Mouse (Mus musculus) CH12.LX (cell line): ENCODE results near the gene Prkca. TPM values are rescaled to one million over a fixed set of nuclear protein-coding genes. Genes with fewer than 3 reads are reported as not detected.

ENCODE experiments used
- DNase-seq: peaks from one replicate; pipeline ENCODE4 v3.0.0-alpha.2; 2013; ENCODE audit errors: extremely low read depth
- H3K27ac ChIP-seq: 2 replicates; pipeline ENCODE4 v1.5.1; 2012; ENCODE audit warnings: low read depth, mild to moderate bottlenecking, control low read depth, moderate library complexity; ENCODE audit not compliant: insufficient read depth
- H3K27me3 ChIP-seq: replicated peaks from 2 replicates; pipeline ENCODE3; 2012; ENCODE audit warnings: inconsistent platforms
- H3K36me3 ChIP-seq, 2 experiments: replicated peaks in 1 of 2; 2 replicates each; pipeline versions ENCODE3 to v1.6.1; 2012; ENCODE audit warnings: inconsistent platforms in 1 of 2, low read length in 1 of 2, mild to moderate bottlenecking in 1 of 2, mixed read lengths in 1 of 2, moderate library complexity in 1 of 2; ENCODE audit not compliant: control insufficient read depth in 1 of 2, insufficient read depth in 1 of 2
- H3K4me1 ChIP-seq, 2 experiments: 2 replicates each; pipeline ENCODE4 v1.6.1; 2012; ENCODE audit warnings: inconsistent platforms in 1 of 2, moderate library complexity in 1 of 2; ENCODE audit not compliant: insufficient read depth in 2 of 2, control insufficient read depth in 1 of 2
- H3K4me2 ChIP-seq: 2 replicates; pipeline ENCODE4 v1.6.1; 2012; ENCODE audit warnings: low read depth, mild to moderate bottlenecking, control low read depth; ENCODE audit not compliant: poor library complexity, insufficient read depth, severe bottlenecking
- H3K4me3 ChIP-seq, 3 experiments: fragments of 150-350 bp in 1 of 3; sonication (generic) in 1 of 3; replicated peaks in 1 of 3; 2 replicates each; pipeline versions ENCODE3 to v1.5.1; 2011 to 2012; ENCODE audit warnings: low read depth in 2 of 3, low read length in 2 of 3, mild to moderate bottlenecking in 2 of 3, moderate library complexity in 2 of 3, control low read depth in 1 of 3, improper control_type of control experiment in 1 of 3, inconsistent platforms in 1 of 3, mixed read lengths in 1 of 3; ENCODE audit not compliant: poor library complexity in 1 of 3
- H3K79me2 ChIP-seq: replicated peaks from 2 replicates; pipeline ENCODE4 v1.6.1; 2012; ENCODE audit warnings: mild to moderate bottlenecking, moderate library complexity; ENCODE audit not compliant: control insufficient read depth, poor library complexity, insufficient read depth, severe bottlenecking; ENCODE audit errors: extremely low read depth
- H3K9ac ChIP-seq: 2 replicates; pipeline ENCODE4 v1.6.1; 2012; ENCODE audit warnings: low read depth, mild to moderate bottlenecking, control low read depth, moderate library complexity; ENCODE audit not compliant: insufficient read depth
- H3K9me3 ChIP-seq: replicated peaks from 2 replicates; pipeline ENCODE3; 2012; ENCODE audit warnings: low read length, inconsistent platforms, mixed read lengths
- BHLHE40 ChIP-seq: IDR thresholded peaks from 2 replicates; pipeline ENCODE4 v1.6.1; 2011; ENCODE audit warnings: mild to moderate bottlenecking, low read depth, low read length, improper control_type of control experiment
- CHD1 ChIP-seq: IDR thresholded peaks from 2 replicates; pipeline ENCODE4 v1.6.1; 2012; ENCODE audit warnings: low read depth, low read length, improper control_type of control experiment, inconsistent platforms
- CHD2 ChIP-seq: IDR thresholded peaks from 2 replicates; pipeline ENCODE4 v1.6.1; 2011; ENCODE audit warnings: low read length, improper control_type of control experiment
- CTCF ChIP-seq, 2 experiments: IDR thresholded peaks in 1 of 2; conservative IDR thresholded peaks in 1 of 2; 2 replicates each; pipeline ENCODE4 v1.5.1; 2011 to 2012; ENCODE audit warnings: low read depth in 2 of 2, low read length in 2 of 2, improper control_type of control experiment in 1 of 2, inconsistent platforms in 1 of 2, mild to moderate bottlenecking in 1 of 2, moderate library complexity in 1 of 2
- E2F4 ChIP-seq: IDR thresholded peaks from 2 replicates; pipeline ENCODE4 v1.6.1; 2011; ENCODE audit warnings: low read depth, low read length, improper control_type of control experiment; ENCODE audit not compliant: insufficient replicate concordance
- ELF1 ChIP-seq: IDR thresholded peaks from 2 replicates; pipeline ENCODE4 v1.6.1; 2014; ENCODE audit warnings: low read depth, mild to moderate bottlenecking, inconsistent platforms, low read length, improper control_type of control experiment
- EP300 ChIP-seq: IDR thresholded peaks from 2 replicates; pipeline ENCODE4 v1.6.1; 2011; ENCODE audit warnings: low read length, improper control_type of control experiment
- ETS1 ChIP-seq: conservative IDR thresholded peaks from 2 replicates; pipeline ENCODE4 v1.6.1; 2012; ENCODE audit warnings: low read depth, mild to moderate bottlenecking, inconsistent platforms, low read length, improper control_type of control experiment, moderate library complexity
- HCFC1 ChIP-seq: IDR thresholded peaks from 2 replicates; pipeline ENCODE4 v1.6.1; 2012; ENCODE audit warnings: low read depth, mild to moderate bottlenecking, inconsistent platforms, low read length, improper control_type of control experiment
- IRF4 ChIP-seq: IDR thresholded peaks from 2 replicates; pipeline ENCODE4 v1.6.1; 2014; ENCODE audit warnings: low read depth, mild to moderate bottlenecking, inconsistent platforms, low read length, improper control_type of control experiment
- JUN ChIP-seq: IDR thresholded peaks from 2 replicates; pipeline ENCODE4 v1.6.1; 2011; ENCODE audit warnings: low read depth, mild to moderate bottlenecking, low read length, improper control_type of control experiment, moderate library complexity; ENCODE audit not compliant: insufficient read depth
- JUND ChIP-seq: conservative IDR thresholded peaks from 2 replicates; pipeline ENCODE4 v1.6.1; 2011; ENCODE audit warnings: low read depth, low read length, improper control_type of control experiment
- KAT2A ChIP-seq: IDR thresholded peaks from 2 replicates; pipeline ENCODE4 v1.6.1; 2012; ENCODE audit warnings: low read length, improper control_type of control experiment, inconsistent platforms; ENCODE audit not compliant: insufficient replicate concordance
- MAFK ChIP-seq: IDR thresholded peaks from 2 replicates; pipeline ENCODE4 v1.6.1; 2011; ENCODE audit warnings: low read length, improper control_type of control experiment; ENCODE audit not compliant: insufficient replicate concordance
- MAZ ChIP-seq: IDR thresholded peaks from 2 replicates; pipeline ENCODE4 v1.6.1; 2012; ENCODE audit warnings: low read depth, mild to moderate bottlenecking, inconsistent platforms, low read length, improper control_type of control experiment, moderate library complexity
- MXI1 ChIP-seq: IDR thresholded peaks from 2 replicates; pipeline ENCODE4 v1.6.1; 2011; ENCODE audit warnings: mild to moderate bottlenecking, low read depth, low read length, improper control_type of control experiment
- MYC ChIP-seq: IDR thresholded peaks from 2 replicates; pipeline ENCODE4 v1.6.1; 2011; ENCODE audit warnings: low read depth, mild to moderate bottlenecking, improper control_type of control experiment, low read length
- NELFE ChIP-seq: IDR thresholded peaks from 2 replicates; pipeline ENCODE4 v1.6.1; 2011; ENCODE audit warnings: low read depth, low read length, improper control_type of control experiment
- PAX5 ChIP-seq: IDR thresholded peaks from 2 replicates; pipeline ENCODE4 v1.6.1; 2012; ENCODE audit warnings: low read length, inconsistent platforms, mixed read lengths
- POLR2A ChIP-seq: IDR thresholded peaks from 2 replicates; pipeline ENCODE4 v1.6.1; 2011; ENCODE audit warnings: low read depth, mild to moderate bottlenecking, improper control_type of control experiment, low read length
- POLR2AphosphoS2 ChIP-seq: IDR thresholded peaks from 2 replicates; pipeline ENCODE4 v1.6.1; 2011; ENCODE audit warnings: low read depth, low read length, improper control_type of control experiment
- RCOR1 ChIP-seq: conservative IDR thresholded peaks from 2 replicates; pipeline ENCODE4 v1.6.1; 2012; ENCODE audit warnings: low read depth, mild to moderate bottlenecking, inconsistent platforms, low read length, improper control_type of control experiment
- SIN3A ChIP-seq: IDR thresholded peaks from 2 replicates; pipeline ENCODE4 v1.6.1; 2012; ENCODE audit warnings: low read length, improper control_type of control experiment, inconsistent platforms
- SMC3 ChIP-seq: IDR thresholded peaks from 2 replicates; pipeline ENCODE4 v1.6.1; 2011; ENCODE audit warnings: low read depth, low read length, improper control_type of control experiment
- TBP ChIP-seq: conservative IDR thresholded peaks from 2 replicates; pipeline ENCODE4 v1.6.1; 2011; ENCODE audit warnings: low read depth, low read length, improper control_type of control experiment
- TCF12 ChIP-seq: IDR thresholded peaks from 2 replicates; pipeline ENCODE4 v1.6.1; 2014; ENCODE audit warnings: low read depth, mild to moderate bottlenecking, inconsistent platforms, low read length, improper control_type of control experiment
- UBTF ChIP-seq: IDR thresholded peaks from 2 replicates; pipeline ENCODE4 v1.6.1; 2012; ENCODE audit warnings: low read depth, mild to moderate bottlenecking, inconsistent platforms, low read length, improper control_type of control experiment, moderate library complexity
- USF2 ChIP-seq: conservative IDR thresholded peaks from 2 replicates; pipeline ENCODE4 v1.6.1; 2011; ENCODE audit warnings: low read depth, low read length, improper control_type of control experiment
- ZC3H11A ChIP-seq: IDR thresholded peaks from 2 replicates; pipeline ENCODE4 v1.6.1; 2012; ENCODE audit warnings: low read depth, mild to moderate bottlenecking, inconsistent platforms, low read length, improper control_type of control experiment
- ZKSCAN1 ChIP-seq: IDR thresholded peaks from 2 replicates; pipeline ENCODE4 v1.6.1; 2012; ENCODE audit warnings: low read depth, inconsistent platforms, low read length, improper control_type of control experiment, borderline replicate concordance
- dilution Hi-C: fragments of 300-500 bp; cut with MboI; formaldehyde crosslinking; loops from 2 replicates; pipeline ENCODE4 v1.14.3; 2020; ENCODE audit warnings: low sequenced_read_pairs; ENCODE audit not compliant: extremely low pct_unique_long_range_greater_than_20kb, extremely low pct_ligation_motif_present
- in situ Hi-C: fragments of 300-500 bp; cut with MboI; formaldehyde crosslinking; loops from 3 replicates; pipeline ENCODE4 v1.14.3; 2019; ENCODE audit warnings: low sequenced_read_pairs, low pct_ligation_motif_present, low pct_unique_long_range_greater_than_20kb, mixed read lengths
- polyA plus RNA-seq: library from polyadenylated mRNA; unstranded; fragments of >175 nt; gene quantifications from 2 replicates; pipeline ENCODE4 v1.2.1, GENCODE M21; 2012; ENCODE audit warnings: low read depth; ENCODE audit not compliant: insufficient read length
- total RNA-seq, 2 experiments: library from RNA; depleted of rRNA; stranded (reverse); fragments of 300-350 nt in 1 of 2; fragments of >200 nt in 1 of 2; gene quantifications; 2 replicates each; pipeline ENCODE4 v1.2.3; 2012 to 2014

Prkca gene
- total and polyA plus RNA-seq, 3 experiments, result 40.0 to 107 (median 43.7) TPM

- no peak overlapping the region for H3K4me3 ChIP-seq
- dilution Hi-C loops, result no loop called here
- no peaks in the 10 kb centered on the region for H3K9me3 ChIP-seq
- H3K9ac ChIP-seq, result no peak overlapping the region
- DNase-seq, result no peak
- H3K4me1 ChIP-seq, result peaks cover 13 to 44% of the 10 kb centered on the region in 2 experiments
- in situ Hi-C loops, result loop anchor here (5.0 to 25.0 kb wide), 3 partner anchors 126 to 479 kb away; no protein-coding TSS in a partner anchor
- H3K36me3 ChIP-seq, result peaks cover 14 to 82% of the 10 kb centered on the region in 2 experiments
- H3K27ac ChIP-seq, result no peak overlapping the region
- H3K27me3 ChIP-seq, result no peaks in the 10 kb centered on the region
- no peak for TF ChIP-seq IRF4
- TF ChIP-seq UBTF, result no peak
- no peak for TF ChIP-seq SIN3A
- TF ChIP-seq KAT2A, result no peak
- TF ChIP-seq POLR2A, result no peak
- TF ChIP-seq EP300, result no peak
- TF ChIP-seq ZC3H11A, result no peak
- no peak for TF ChIP-seq MXI1
- no peak for TF ChIP-seq CTCF (conservative IDR thresholded peaks at IDR 0.05 in 1 of 2, IDR thresholded peaks at IDR 0.05 in 1 of 2; ENCODE audit: low read depth in 2 of 2, low read length in 2 of 2)
- no peak for TF ChIP-seq PAX5
- TF ChIP-seq JUN, result no peak
- TF ChIP-seq ELF1, result no peak
- no peak for TF ChIP-seq BHLHE40
- TF ChIP-seq ZKSCAN1, result no peak
- TF ChIP-seq ETS1, result no peak
- no peak for TF ChIP-seq TBP
- TF ChIP-seq TCF12, result no peak
- TF ChIP-seq CHD1, result no peak
- no peaks in the 10 kb centered on the region for H3K79me2 ChIP-seq
- H3K4me2 ChIP-seq, result no peak overlapping the region
Observed at GRCm38 (mm10) chr11:107993792-107994191, 349.9 kb downstream of the Prkca start.

GRCm38 (mm10) chr11:107992500-107992899, 351.2 kb downstream of the Prkca start:
- H3K27me3 ChIP-seq, result no peaks in the 10 kb centered on the region
- no peak overlapping the region for H3K4me3 ChIP-seq
- no peak for TF ChIP-seq SMC3
- no peak for TF ChIP-seq RCOR1
- TF ChIP-seq POLR2AphosphoS2, result no peak
- TF ChIP-seq CTCF (conservative IDR thresholded peaks at IDR 0.05 in 1 of 2, IDR thresholded peaks at IDR 0.05 in 1 of 2; ENCODE audit: low read depth in 2 of 2, low read length in 2 of 2), result no peak
- no peak for TF ChIP-seq E2F4
- no peak for TF ChIP-seq MYC
- TF ChIP-seq CHD2, result no peak
- no peak for TF ChIP-seq MAFK
- no peak for TF ChIP-seq POLR2A
- no peak for TF ChIP-seq IRF4
- TF ChIP-seq TCF12, result no peak
- TF ChIP-seq HCFC1, result no peak
- no peak for TF ChIP-seq NELFE
- TF ChIP-seq KAT2A, result no peak
- TF ChIP-seq PAX5, result no peak
- TF ChIP-seq USF2, result no peak
- TF ChIP-seq JUND, result no peak
- no peak for TF ChIP-seq MAZ
- peaks cover 10 to 44% of the 10 kb centered on the region in 2 experiments for H3K4me1 ChIP-seq
- no peak overlapping the region for H3K4me2 ChIP-seq
- in situ Hi-C loops (loop anchor here (5.0 to 25.0 kb wide), 3 partner anchors 125 to 478 kb away; no protein-coding TSS in a partner anchor), dilution Hi-C loops (no loop called here)
- H3K9ac ChIP-seq, result no peak overlapping the region
- peaks cover 11 to 75% of the 10 kb centered on the region in 2 experiments for H3K36me3 ChIP-seq
- no peak for DNase-seq
- no peaks in the 10 kb centered on the region for H3K9me3 ChIP-seq
- H3K79me2 ChIP-seq, result no peaks in the 10 kb centered on the region
- 0 out of 2 replicates have a peak overlapping the region, but pooled peaks have one; percentile 12 for H3K27ac ChIP-seq
